Mouse (Mus musculus) neural tube, embryonic 12.5 days (tissue): ENCODE results near the gene Itgb7. TPM values are rescaled to one million over a fixed set of nuclear protein-coding genes. Genes with fewer than 3 reads are reported as not detected.

ENCODE experiments used
- ATAC-seq: fragments of 200-750 bp; cut with Nextera tagmentation; 2 replicates; pipeline ENCODE4 v1.8.0; 2017; ENCODE audit warnings: low read depth, mild to moderate bottlenecking, moderate TSS enrichment, moderate library complexity; ENCODE audit not compliant: low FRiP score
- H3K27ac ChIP-seq: fragments of 300-500 bp; sonication (generic); 2 replicates; pipeline ENCODE4 v1.5.1; 2016
- H3K27me3 ChIP-seq: fragments of 300-500 bp; sonication (generic); replicated peaks from 2 replicates; pipeline ENCODE4 v1.6.1; 2016; ENCODE audit warnings: mild to moderate bottlenecking
- H3K36me3 ChIP-seq: fragments of 300-500 bp; sonication (generic); 2 replicates; pipeline ENCODE4 v1.6.1; 2016; ENCODE audit warnings: mild to moderate bottlenecking
- H3K4me1 ChIP-seq: fragments of 300-500 bp; sonication (generic); 2 replicates; pipeline ENCODE4 v1.6.1; 2016
- H3K4me2 ChIP-seq: fragments of 300-500 bp; sonication (generic); replicated peaks from 2 replicates; pipeline ENCODE4 v1.6.1; 2016; ENCODE audit warnings: mild to moderate bottlenecking
- H3K4me3 ChIP-seq: fragments of 300-500 bp; sonication (generic); 2 replicates; pipeline ENCODE4 v1.5.1; 2016
- H3K9ac ChIP-seq: fragments of 300-500 bp; sonication (generic); 2 replicates; pipeline ENCODE4 v1.6.1; 2016; ENCODE audit warnings: mild to moderate bottlenecking
- H3K9me3 ChIP-seq: fragments of 300-500 bp; sonication (generic); 2 replicates; pipeline ENCODE4 v1.6.1; 2016; ENCODE audit warnings: mild to moderate bottlenecking
- WGBS: fragments of 180-500 bp; shearing (Covaris S2); methylation state at CpG from one replicate; pipeline ENCODE4 v1.1.7; 2016; 5-methylcytosine and 5-hydroxymethylcytosine counted together
- polyA plus RNA-seq: library from polyadenylated mRNA; unstranded; fragments of >200 nt; fragmentation: Nextera tagmentation; extraction: Ambion mirVana; gene quantifications from 2 replicates; pipeline ENCODE4 v1.2.1, GENCODE M21; 2016

Gene Itgb7
- polyA plus RNA-seq, 1 experiment from 2014 or later: 0.29 TPM

GRCm38 (mm10) chr15:102216459-102217228 is 15.1 kb downstream of the Itgb7 start:
- H3K27ac ChIP-seq: no peak overlapping the region
- H3K27me3 ChIP-seq: no peaks in the 10 kb centered on the region
- no peak overlapping the region for H3K9ac ChIP-seq
- H3K9me3 ChIP-seq: no peaks in the 10 kb centered on the region
- 85% methylated on average over 16 of the region's 16 CpGs for WGBS
- no peak overlapping the region for H3K4me3 ChIP-seq
- H3K4me2 ChIP-seq: no peak overlapping the region
- H3K36me3 ChIP-seq: peaks cover 57% of the 10 kb centered on the region
- no peak for ATAC-seq
- no peaks in the 10 kb centered on the region for H3K4me1 ChIP-seq

- Histone ChIP-seq H3K9ac (no peak overlapping the region), H3K9me3 (no peaks in the 10 kb centered on the region), H3K27me3 (no peaks in the 10 kb centered on the region), H3K4me2 (no peak overlapping the region), H3K4me1 (no peaks in the 10 kb centered on the region), H3K27ac (no peak overlapping the region), H3K36me3 (peaks cover 63% of the 10 kb centered on the region), H3K4me3 (no peak overlapping the region)
- no peak for ATAC-seq
- WGBS: 75% methylated on average over 6 of the region's 6 CpGs
Observed at GRCm38 (mm10) chr15:102215624-102216023, 16.1 kb downstream of the Itgb7 start.

GRCm38 (mm10) chr15:102214132-102214531 is 17.6 kb downstream of the Itgb7 start:
- Histone ChIP-seq H3K9ac (no peak overlapping the region), H3K27me3 (no peaks in the 10 kb centered on the region), H3K4me2 (no peak overlapping the region), H3K36me3 (peaks cover 78% of the 10 kb centered on the region), H3K4me3 (no peak overlapping the region), H3K9me3 (no peaks in the 10 kb centered on the region), H3K4me1 (no peaks in the 10 kb centered on the region), H3K27ac (no peak overlapping the region)
- WGBS: 34% methylated on average over 2 of the region's 2 CpGs
- no peak for ATAC-seq

- H3K4me1 ChIP-seq: peaks cover 11% of the 10 kb centered on the region; the same call in 1 of the 2 replicates
- peaks cover 91% of the 10 kb centered on the region for H3K36me3 ChIP-seq
- no peak overlapping the region for H3K9ac ChIP-seq
- no peak for ATAC-seq
- no peak overlapping the region for H3K4me3 ChIP-seq
- H3K4me2 ChIP-seq: no peak overlapping the region
- H3K27ac ChIP-seq: no peak overlapping the region
- H3K9me3 ChIP-seq: no peaks in the 10 kb centered on the region
- WGBS: 85% methylated on average over 6 of the region's 6 CpGs
- H3K27me3 ChIP-seq: no peaks in the 10 kb centered on the region
Observed at GRCm38 (mm10) chr15:102211895-102212294, 19.8 kb downstream of the Itgb7 start.

- Histone ChIP-seq H3K4me2 (no peak overlapping the region), H3K27ac (no peak overlapping the region), H3K9ac (no peak overlapping the region), H3K4me3 (no peak overlapping the region), H3K36me3 (peaks cover 82% of the 10 kb centered on the region), H3K4me1 (peaks cover 18% of the 10 kb centered on the region), H3K9me3 (no peaks in the 10 kb centered on the region), H3K27me3 (no peaks in the 10 kb centered on the region)
- 95% methylated on average over 4 of the region's 4 CpGs for WGBS
- no peak for ATAC-seq
Observed at GRCm38 (mm10) chr15:102210816-102211215, 20.9 kb downstream of the Itgb7 start.

- H3K4me3 ChIP-seq: no peak overlapping the region
- no peak overlapping the region for H3K4me2 ChIP-seq
- no peak overlapping the region for H3K9ac ChIP-seq
- 90% methylated on average over 8 of the region's 8 CpGs for WGBS
- no peaks in the 10 kb centered on the region for H3K27me3 ChIP-seq
- H3K9me3 ChIP-seq: no peaks in the 10 kb centered on the region
- H3K27ac ChIP-seq: no peak overlapping the region
- ATAC-seq: no peak
- H3K36me3 ChIP-seq: peaks cover 70% of the 10 kb centered on the region
- peaks cover 33% of the 10 kb centered on the region for H3K4me1 ChIP-seq
Observed at GRCm38 (mm10) chr15:102209114-102209513, 22.6 kb downstream of the Itgb7 start.

GRCm38 (mm10) chr15:102208092-102208561 is 23.6 kb downstream of the Itgb7 start:
- Histone ChIP-seq H3K4me2 (no peak overlapping the region), H3K4me1 (peaks cover 33% of the 10 kb centered on the region), H3K9ac (no peak overlapping the region), H3K27ac (no peak overlapping the region), H3K36me3 (peaks cover 60% of the 10 kb centered on the region), H3K4me3 (no peak overlapping the region), H3K9me3 (no peaks in the 10 kb centered on the region), H3K27me3 (no peaks in the 10 kb centered on the region)
- WGBS: 85% methylated on average over 9 of the region's 9 CpGs
- no peak for ATAC-seq

GRCm38 (mm10) chr15:102207351-102207750 is 24.4 kb downstream of the Itgb7 start:
- 83% methylated on average over 3 of the region's 3 CpGs for WGBS
- Histone ChIP-seq H3K27me3 (no peaks in the 10 kb centered on the region), H3K36me3 (peaks cover 52% of the 10 kb centered on the region), H3K4me1 (peaks cover 37% of the 10 kb centered on the region), H3K4me3 (no peak overlapping the region), H3K9me3 (no peaks in the 10 kb centered on the region), H3K27ac (no peak overlapping the region), H3K4me2 (no peak overlapping the region), H3K9ac (no peak overlapping the region; the same call in 1 of the 2 replicates)
- no peak for ATAC-seq

- peak overlapping the region; percentile 23; the same call in 1 of the 2 replicates for H3K27ac ChIP-seq
- H3K9me3 ChIP-seq: no peaks in the 10 kb centered on the region
- H3K27me3 ChIP-seq: no peaks in the 10 kb centered on the region
- H3K4me1 ChIP-seq: peaks cover 40% of the 10 kb centered on the region
- H3K4me3 ChIP-seq: peak overlapping the region; percentile 88
- 0 out of 2 replicates have a peak, but pooled peaks have one; percentile 18 for ATAC-seq
- H3K36me3 ChIP-seq: peaks cover 40% of the 10 kb centered on the region
- H3K4me2 ChIP-seq: peak overlapping the region; percentile 81
- WGBS: 37% methylated on average over 8 of the region's 8 CpGs
- H3K9ac ChIP-seq: peak overlapping the region; percentile 95
Observed at GRCm38 (mm10) chr15:102205779-102206178, 26.0 kb downstream of the Itgb7 start.

- peak within 1 kb of the TSS; percentile 95 for H3K9ac ChIP-seq
- H3K4me2 ChIP-seq: peak within 1 kb of the TSS; percentile 81
- no peaks in the 10 kb centered on the region for H3K9me3 ChIP-seq
- 57% methylated on average over 19 of the region's 19 CpGs for WGBS
- H3K4me3 ChIP-seq: peak within 1 kb of the TSS; percentile 88
- H3K27ac ChIP-seq: peak within 1 kb of the TSS; percentile 98
- H3K4me1 ChIP-seq: peaks cover 40% of the 10 kb centered on the region
- no peak for ATAC-seq
- peaks cover 31% of the 10 kb centered on the region for H3K36me3 ChIP-seq
- H3K27me3 ChIP-seq: no peaks in the 10 kb centered on the region
Observed at GRCm38 (mm10) chr15:102204674-102205505, 26.9 kb downstream of the Itgb7 start, which contains the start of gene Csad. Gene Csad (minus strand): TSS chr15:102204724.

- peaks cover 21% of the 10 kb centered on the region for H3K36me3 ChIP-seq
- peak overlapping the region; percentile 98 for H3K27ac ChIP-seq
- no peaks in the 10 kb centered on the region for H3K27me3 ChIP-seq
- ATAC-seq: peak; percentile 46
- under 1% methylated on average over 32 of the region's 72 CpGs for WGBS
- peaks cover 40% of the 10 kb centered on the region for H3K4me1 ChIP-seq
- H3K9me3 ChIP-seq: no peaks in the 10 kb centered on the region
- H3K4me3 ChIP-seq: peak overlapping the region; percentile 88
- peak overlapping the region; percentile 81 for H3K4me2 ChIP-seq
- H3K9ac ChIP-seq: peak overlapping the region; percentile 95
Observed at GRCm38 (mm10) chr15:102203835-102204381, 27.8 kb downstream of the Itgb7 start.
